Mouse (Mus musculus): ENCODE measurements at regions not wholly inside any gene's neighbourhood (a gene's known extent, or its start where the extent isn't known, plus 50 kb on each side); places are given as distances from the start of the nearest gene placed in this dataset.

DNA sequence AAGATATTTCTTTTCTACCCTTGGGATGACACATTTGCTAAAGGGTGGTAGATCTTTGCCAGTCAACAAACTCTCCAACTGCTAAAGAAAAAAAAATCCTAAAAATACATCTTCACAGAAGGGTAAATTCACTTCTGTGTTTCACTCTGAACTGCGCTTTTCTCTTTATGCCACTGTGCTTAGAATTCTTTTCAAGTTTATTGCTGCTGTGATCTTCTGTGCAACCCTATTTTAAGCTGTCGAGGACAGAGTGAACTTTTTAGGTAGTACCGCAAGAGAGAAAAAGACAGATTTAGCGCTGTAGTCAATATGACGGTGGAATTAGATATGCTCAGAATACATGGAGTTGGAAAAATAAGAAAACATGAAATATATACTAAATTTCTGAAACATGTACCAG, 126.2 kb upstream of the Kcnip4 start:
- no peak for ATAC-seq (ENCODE audit: insufficient number of reproducible peaks, low FRiP score, low TSS enrichment)

DNA sequence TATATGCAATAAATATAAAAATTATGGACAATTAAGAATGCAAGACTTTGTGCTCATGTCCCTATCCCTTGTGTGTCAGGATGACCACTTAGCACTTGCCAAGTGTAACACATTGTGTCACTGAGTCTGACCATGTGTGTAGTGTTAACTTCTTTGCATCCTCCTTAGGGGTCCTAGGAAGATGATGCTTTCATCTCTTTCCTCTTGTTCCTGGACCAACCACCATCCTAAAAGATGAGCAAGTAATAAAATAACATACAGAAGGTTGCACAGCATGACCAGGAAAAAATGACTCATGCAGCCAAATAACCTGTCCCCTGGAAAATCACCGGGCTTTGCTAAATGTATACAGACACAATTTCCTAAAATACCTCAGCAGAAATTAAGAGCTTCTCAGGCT, 121.1 kb upstream of the Kcnip4 start:
- ATAC-seq (ENCODE audit: insufficient number of reproducible peaks, low FRiP score, low TSS enrichment): peak; percentile 88

DNA sequence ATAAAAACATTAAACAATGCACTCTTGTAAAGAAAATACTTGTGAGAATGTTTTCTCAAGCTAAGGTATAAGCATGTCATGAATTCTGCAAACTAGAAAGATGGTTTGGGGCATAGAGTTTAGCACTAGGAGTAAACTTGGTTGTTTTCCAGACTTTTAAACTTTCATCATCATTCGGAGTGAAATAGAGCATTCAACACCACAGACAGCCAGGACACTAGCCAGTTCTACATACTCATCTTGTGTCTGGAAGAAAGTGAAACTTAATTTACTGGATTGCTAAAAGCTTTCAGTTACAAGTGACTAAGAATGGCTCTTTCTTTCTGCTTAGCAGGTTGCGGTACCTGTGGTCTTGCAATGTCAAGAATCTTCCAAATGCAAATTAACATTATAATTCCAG, 119.9 kb upstream of the Kcnip4 start:
- ATAC-seq (ENCODE audit: insufficient number of reproducible peaks, low FRiP score, low TSS enrichment): no peak

DNA sequence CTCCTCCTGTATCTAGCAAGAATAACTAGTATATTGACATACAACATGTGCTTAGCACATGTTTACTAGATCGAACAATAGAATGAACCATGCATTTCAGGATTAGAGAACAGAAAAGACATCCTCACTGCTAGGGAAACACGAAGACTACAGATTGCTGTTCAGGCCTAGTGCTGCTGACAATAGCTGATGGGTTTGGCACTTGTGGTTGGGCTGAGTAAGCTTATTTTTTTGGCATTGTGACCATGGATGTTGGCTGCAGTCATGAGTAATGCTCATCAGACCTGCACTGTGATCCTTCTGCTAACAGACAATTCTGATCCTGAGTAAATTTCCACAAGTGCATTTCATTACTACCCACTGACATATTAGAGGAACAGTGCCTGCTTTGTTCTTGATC, 117.7 kb upstream of the Kcnip4 start:
- peak; percentile 79 for ATAC-seq (ENCODE audit: insufficient number of reproducible peaks, low FRiP score, low TSS enrichment)

DNA sequence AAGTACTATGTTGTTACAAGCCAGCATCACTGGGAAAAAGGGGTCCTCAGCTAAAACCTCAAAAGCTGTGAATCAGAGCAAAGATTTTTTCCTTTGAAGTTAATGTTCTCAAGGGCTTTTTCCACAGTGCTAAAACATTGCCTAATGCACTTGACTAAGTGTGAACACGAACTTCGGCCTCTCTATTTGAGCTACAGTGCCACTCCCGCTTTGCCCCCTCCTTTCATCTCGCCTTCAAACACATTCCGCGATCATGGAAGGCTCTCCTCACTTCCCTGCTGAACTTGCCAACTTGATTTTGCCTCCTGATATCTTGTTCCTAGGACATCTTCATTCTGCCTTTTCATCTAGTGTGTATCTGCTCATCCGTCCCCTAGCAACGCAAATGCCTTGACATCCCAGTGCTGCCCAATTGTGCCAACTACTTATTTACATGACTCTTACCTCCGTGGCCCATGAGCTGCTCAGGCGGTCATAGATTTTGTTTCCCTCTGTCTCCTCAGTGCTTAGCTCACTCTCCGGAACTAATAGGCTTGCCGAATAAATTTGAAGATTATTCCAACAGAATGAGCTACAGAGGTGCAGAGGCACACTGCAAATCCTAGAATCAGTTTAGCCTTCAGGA, 116.6 kb upstream of the Kcnip4 start:
- ATAC-seq (ENCODE audit: insufficient number of reproducible peaks, low FRiP score, low TSS enrichment): no peak

DNA sequence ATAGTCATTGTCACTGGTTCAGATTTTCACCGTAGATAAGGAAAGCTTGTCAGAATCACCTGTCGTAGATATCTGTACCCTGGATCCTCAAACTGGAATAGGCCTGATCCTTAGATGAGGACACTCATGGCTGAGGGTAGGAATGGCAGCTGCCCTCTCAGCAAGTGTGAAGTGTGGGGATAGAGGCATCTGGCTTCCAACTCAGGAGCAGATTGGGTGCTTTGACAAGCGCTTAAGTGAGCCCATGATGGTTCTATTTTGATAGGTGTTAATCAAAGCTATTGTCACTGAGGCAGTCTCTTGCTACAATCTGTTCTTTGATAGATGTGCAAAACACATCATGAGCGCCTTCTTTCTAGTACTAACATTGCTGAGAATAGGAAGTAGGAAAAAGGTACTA, 114.9 kb upstream of the Kcnip4 start:
- ATAC-seq (ENCODE audit: insufficient number of reproducible peaks, low FRiP score, low TSS enrichment): 0 out of 2 replicates have a peak, but pooled peaks have one; percentile 12

DNA sequence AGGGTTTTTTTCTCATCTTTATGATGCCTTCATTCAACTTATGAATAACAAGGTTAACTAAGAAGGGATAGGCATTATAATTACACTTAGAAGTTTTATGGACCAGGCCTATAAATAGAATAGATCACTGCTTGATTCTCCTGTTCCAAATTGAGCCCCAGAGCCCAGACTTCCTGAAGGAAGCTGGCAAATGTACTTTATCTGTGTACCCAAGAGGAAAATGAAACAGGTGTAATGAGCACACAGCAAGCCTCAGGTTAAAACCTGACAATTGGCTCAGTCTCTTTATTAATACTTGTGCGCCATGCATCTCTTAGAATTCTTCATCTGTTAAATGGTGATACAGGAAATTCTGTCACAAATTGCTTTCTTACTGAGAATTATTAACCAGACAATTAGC, 95.4 kb upstream of the Kcnip4 start:
- ATAC-seq (ENCODE audit: insufficient number of reproducible peaks, low FRiP score, low TSS enrichment): no peak

DNA sequence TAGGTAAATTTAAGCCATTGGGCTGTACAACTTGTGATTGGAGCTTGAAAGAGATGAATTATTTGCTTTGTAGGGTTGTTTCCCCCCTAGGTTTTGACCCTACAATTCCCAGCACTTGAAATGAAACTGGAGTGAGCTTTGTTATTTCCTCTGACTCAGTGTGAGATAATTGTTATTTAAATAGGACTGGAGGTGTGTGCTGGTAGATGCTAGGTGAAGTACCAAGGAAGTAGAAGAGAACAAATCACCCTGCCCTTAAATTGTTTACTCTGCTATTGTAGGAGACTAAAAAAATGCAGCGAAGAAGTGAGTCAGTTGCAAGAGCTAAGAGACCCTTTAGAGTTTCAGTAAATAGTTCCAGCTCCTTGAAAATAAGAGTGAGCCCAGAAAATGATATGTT, 82.1 kb upstream of the Kcnip4 start:
- ATAC-seq (ENCODE audit: insufficient number of reproducible peaks, low FRiP score, low TSS enrichment): no peak

DNA sequence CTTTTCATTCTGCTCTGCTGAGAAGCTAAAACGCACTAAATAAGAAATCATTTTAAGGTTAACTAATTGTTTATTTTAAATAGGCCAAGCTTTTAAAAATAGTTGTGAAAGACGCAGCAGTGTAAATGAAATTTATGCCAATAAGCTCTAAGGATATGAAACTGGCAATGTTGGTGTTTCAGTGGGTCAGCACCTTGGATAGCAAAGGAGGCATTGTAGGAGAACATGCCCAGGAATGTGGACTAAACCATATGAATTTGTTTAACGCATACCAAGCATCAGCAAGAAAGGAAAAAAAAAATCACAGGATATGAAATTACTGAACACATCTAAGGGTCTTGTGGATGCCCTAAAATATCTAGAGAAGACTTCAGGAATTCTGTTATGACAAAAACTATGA, 56.1 kb upstream of the Kcnip4 start:
- no peak for ATAC-seq (ENCODE audit: insufficient number of reproducible peaks, low FRiP score, low TSS enrichment)

DNA sequence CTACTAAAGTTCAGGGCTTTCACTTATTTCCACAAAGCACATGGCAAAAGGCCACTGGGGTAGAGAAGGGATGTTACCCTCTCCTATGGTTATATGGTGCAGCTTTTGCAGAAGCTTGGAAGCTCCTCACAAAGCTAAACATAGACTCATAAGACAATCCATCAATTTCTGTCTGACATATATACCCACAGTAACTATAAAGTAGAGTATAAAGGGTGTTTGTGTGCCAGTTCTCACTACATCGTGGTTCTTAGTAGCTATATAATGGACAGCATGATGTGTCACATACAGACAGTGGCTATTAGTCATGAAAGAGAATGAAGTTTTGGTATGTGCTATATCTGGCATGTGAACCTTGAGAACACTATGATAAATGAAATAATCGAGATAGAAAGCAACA, 51.2 kb upstream of the Kcnip4 start:
- ATAC-seq (ENCODE audit: insufficient number of reproducible peaks, low FRiP score, low TSS enrichment): no peak

Data from cerebellum, adult (tissue).